Comparison of ENCODE assay signal across 8 mouse cellular contexts in the genomic region with DNA sequence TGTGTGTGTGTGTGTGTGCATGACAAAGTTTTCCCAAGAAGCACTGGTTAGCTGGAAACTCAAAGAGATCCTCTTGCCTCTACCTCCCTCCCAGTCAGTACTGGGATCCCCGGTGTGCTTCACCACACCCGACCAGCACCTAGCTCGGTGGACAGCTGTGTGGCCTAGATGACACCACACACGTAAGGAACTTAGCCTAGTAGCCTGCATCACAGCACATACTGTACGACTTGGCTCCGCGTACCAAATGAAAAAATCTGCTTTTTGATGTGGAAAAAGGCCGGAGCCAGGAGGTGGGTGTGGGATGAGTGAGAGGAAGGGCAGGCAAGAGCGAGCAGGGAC. TPM values are rescaled to one million over a fixed set of nuclear protein-coding genes. Genes with fewer than 3 reads are reported as not detected.
A peak's percentile ranks its signal among the peaks of the same experiment; 100 is the strongest.
DNase-seq lines count a peak whose midpoint lies in the region; ATAC-seq and TF ChIP-seq lines count a peak whose summit lies in the region.

No protein-coding gene starts in this region.

- WGBS in kidney, adult 2 months = under 1% methylated on average over 9 of the region's 9 CpGs
- WGBS in forebrain, postnatal 0 days = under 1% methylated on average over 9 of the region's 9 CpGs
- WGBS in macrophage (ENCODE audit: missing documents) = 0% methylated on average over 9 of the region's 9 CpGs

- H3K4me2 ChIP-seq in forebrain, postnatal 0 days (ENCODE audit: low read depth) = peak overlapping the region; percentile 83

- CTCF ChIA-PET in Patski (lab: Charles Lee) = interaction anchor here (1.2 kb wide), 1 partner anchor 146 kb away, joined by 3 read pairs; no protein-coding TSS in a partner anchor

- H3K9me3 ChIP-seq in forebrain, postnatal 0 days (ENCODE audit: low read length) = no peaks in the 10 kb centered on the region

- ATAC-seq in Patski = peak; percentile 1
- ATAC-seq in forebrain, postnatal 0 days = no peak

- DNase-seq in kidney, adult 2 months = no peak
- no peak for DNase-seq in kidney, postnatal 14 days
- DNase-seq in Patski (ENCODE audit: low read depth, low spot score) = no peak
- DNase-seq in forebrain, postnatal 0 days = no peak
- no peak for DNase-seq in cerebellum, postnatal 10 days
- DNase-seq in spleen, postnatal 14 days (ENCODE audit: low spot score in 2 of 2) = no peak
- DNase-seq in kidney, adult 11 months = no peak

- no peaks in the 10 kb centered on the region for H3K27me3 ChIP-seq in kidney, adult 2 months (replicated peaks; ENCODE audit: control insufficient read depth, insufficient read depth, low read length)
- no peaks in the 10 kb centered on the region for H3K27me3 ChIP-seq in Patski
- no peaks in the 10 kb centered on the region for H3K27me3 ChIP-seq in forebrain, postnatal 0 days (ENCODE audit: insufficient read depth, low read length)

- no peak for TF ChIP-seq CTCF in kidney, adult 2 months (conservative IDR thresholded peaks at IDR 0.05; ENCODE audit: insufficient read depth, insufficient read length, low read depth, low read length)
- TF ChIP-seq CTCF in Patski (IDR thresholded peaks at IDR 0.05) = no peak
- TF ChIP-seq CTCF in forebrain, postnatal 0 days (IDR thresholded peaks at IDR 0.05; ENCODE audit: low read depth) = no peak

- H3K4me1 ChIP-seq in kidney, adult 2 months (ENCODE audit: control insufficient read depth, insufficient read depth, low read length) = peaks cover 10% of the 10 kb centered on the region; the same call in 1 of the 2 replicates
- peaks cover 11% of the 10 kb centered on the region for H3K4me1 ChIP-seq in forebrain, postnatal 0 days (ENCODE audit: insufficient read depth)

- in situ Hi-C loops in Patski (cut with MboI; ENCODE audit: low pct_unique_long_range_greater_than_20kb) = no loop called here

- peak overlapping the region; percentile 71 for H3K4me3 ChIP-seq in kidney, adult 2 months (ENCODE audit: insufficient read depth, low read depth, low read length)
- H3K4me3 ChIP-seq in forebrain, postnatal 0 days (ENCODE audit: low read depth, low read length) = peak overlapping the region; percentile 69
- peak overlapping the region; percentile 72 for H3K4me3 ChIP-seq in macrophage (ENCODE audit: inconsistent target)

- TF ChIP-seq POLR2A in kidney, adult 2 months (IDR thresholded peaks at IDR 0.05; ENCODE audit: low read depth, low read length) = no peak

- peak overlapping the region; percentile 56 for H3K9ac ChIP-seq in forebrain, postnatal 0 days

- POLR2A ChIA-PET in Patski (lab: Charles Lee) = interaction anchor here (1.5 kb wide), 1 partner anchor 24 kb away, joined by 4 read pairs; no protein-coding TSS in a partner anchor

- no peaks in the 10 kb centered on the region for H3K36me3 ChIP-seq in kidney, adult 2 months (ENCODE audit: control insufficient read depth, insufficient read depth, low read length)
- no peaks in the 10 kb centered on the region for H3K36me3 ChIP-seq in forebrain, postnatal 0 days (ENCODE audit: insufficient read depth)
- H3K36me3 ChIP-seq in macrophage (ENCODE audit: inconsistent target) = no peaks in the 10 kb centered on the region

- peak overlapping the region; percentile 96 for H3K27ac ChIP-seq in kidney, adult 2 months (ENCODE audit: insufficient read depth, low read depth, low read length)
- H3K27ac ChIP-seq in forebrain, postnatal 0 days (ENCODE audit: low read depth, low read length) = peak overlapping the region; percentile 72
- H3K27ac ChIP-seq in macrophage = peak overlapping the region; percentile 74

- peaks cover 12% of the 10 kb centered on the region for H3K79me2 ChIP-seq in macrophage (ENCODE audit: inconsistent target)

RNA-seq across cellular contexts. Expression of a gene that starts 0.5 kb away (rescaled TPM):
- 2.5 and 3.8 TPM in 2 replicates for polyA plus RNA-seq in kidney, adult 2 months (2012; rRNA removed)
- polyA plus RNA-seq in Patski (2021) (21.5 TPM), macrophage (2018) (2.0 to 5.8 TPM (median 3.1 TPM) in 3 replicates)
- 3.8 and 4.8 TPM in 2 replicates for total RNA-seq in forebrain, postnatal 0 days (2014; rRNA removed)
- polyA plus RNA-seq in forebrain, postnatal 0 days (2015; fragmentation: Nextera tagmentation; extraction: Ambion mirVana) = 3.1 and 4.9 TPM in 2 replicates
- 1 to 10 TPM in 9 of 26 experiments, under 1 TPM in 10, not detected in 7; 0.16 to 3.7 (median 0.99) TPM for total RNA-seq in macrophage (2018; cell fraction: chromatin; rRNA removed)
- 1 to 10 TPM; 1.2 to 3.5 (median 2.4) TPM for total RNA-seq in macrophage (2018; cell fraction: cytosol; rRNA removed)
- 1 to 10 TPM in 13 of 26 experiments, under 1 TPM in 13; 0.23 to 4.1 (median 0.99) TPM for total RNA-seq in macrophage (2018; cell fraction: nucleus; rRNA removed)
